Comparison of ENCODE assay signal across 10 mouse cellular contexts in the genomic region with DNA sequence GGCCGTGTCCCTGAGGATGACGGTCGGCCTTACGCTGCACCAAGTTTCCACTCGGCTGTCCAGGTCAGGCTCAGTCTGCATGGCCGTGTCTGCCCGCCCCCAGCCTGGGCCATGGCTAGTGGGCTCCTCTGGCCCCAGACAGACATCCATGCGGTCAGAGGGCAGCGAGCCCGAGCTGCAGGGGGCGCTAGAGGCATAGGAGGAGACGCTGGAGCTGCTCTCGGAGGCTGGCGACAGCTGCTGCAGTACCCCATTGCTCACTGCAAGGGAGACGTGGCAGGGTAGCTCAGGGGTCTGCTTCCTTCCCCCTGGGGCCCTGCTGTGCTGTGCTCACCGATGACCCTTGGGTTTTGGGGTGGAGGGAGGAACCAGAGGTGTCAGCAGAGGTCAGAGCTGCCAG. TPM values are rescaled to one million over a fixed set of nuclear protein-coding genes. Genes with fewer than 3 reads are reported as not detected.
DNase-seq lines count a peak whose midpoint lies in the region; ATAC-seq and TF ChIP-seq lines count a peak whose summit lies in the region.
"Had no signal": no experiment of that assay in that cellular context is flagged by ENCODE, and none has a peak within 500 bp of the region (broad histone marks: within the 10 kb centered on the region; RNA-seq: fewer than 3 reads in every experiment).

No protein-coding gene starts in this region.

- no peaks in the 10 kb centered on the region for H3K9me3 ChIP-seq in embryonic facial prominence, embryonic 11.5 days (replicated peaks; ENCODE audit: control insufficient read depth, low read length)

- no peaks in the 10 kb centered on the region; the same call in 1 of the 2 replicates for H3K27me3 ChIP-seq in embryonic facial prominence, embryonic 11.5 days (ENCODE audit: control insufficient read depth, insufficient read depth, low read length)
- H3K27me3 ChIP-seq in liver, adult 2 months (ENCODE audit: control insufficient read depth, insufficient read depth, low read length): 0 out of 2 replicates have a peak, but pooled peaks cover 7% of the 10 kb centered on the region

- H3K4me1 ChIP-seq in embryonic facial prominence, embryonic 11.5 days (ENCODE audit: control insufficient read depth, insufficient read depth, low read length): no peaks in the 10 kb centered on the region
- no peaks in the 10 kb centered on the region for H3K4me1 ChIP-seq in liver, adult 2 months (ENCODE audit: control insufficient read depth, insufficient read depth, low read length)

- ATAC-seq in embryonic facial prominence, embryonic 11.5 days (replicated peaks; ENCODE audit: insufficient number of reproducible peaks, low FRiP score, low TSS enrichment, low read depth): no peak
- ATAC-seq: Patski had no signal

- no peak overlapping the region for H3K9ac ChIP-seq in embryonic facial prominence, embryonic 11.5 days (replicated peaks; ENCODE audit: low read length)
- H3K9ac ChIP-seq in liver, adult 2 months (ENCODE audit: low read depth, low read length): no peak overlapping the region

- no peaks in the 10 kb centered on the region for H3K36me3 ChIP-seq in embryonic facial prominence, embryonic 11.5 days (replicated peaks; ENCODE audit: control insufficient read depth, insufficient read depth, low read depth, low read length)
- H3K36me3 ChIP-seq in liver, adult 2 months (ENCODE audit: control insufficient read depth, insufficient read depth, low read length): no peaks in the 10 kb centered on the region

- peak; percentile 37 for DNase-seq in cerebellum, adult 11-12 months
- DNase-seq in cerebellum, adult 8-10 months: no peak
- peak; percentile 62 for DNase-seq in ovary, postnatal 36 days (ENCODE audit: low spot score)
- DNase-seq in ovary, postnatal 14 days (ENCODE audit: low spot score): no peak
- peak; percentile 49 for DNase-seq in embryonic facial prominence, embryonic 11.5 days (ENCODE audit: low spot score)
- DNase-seq in liver, adult 2 months (ENCODE audit: extremely low read depth, low read depth, low spot score): no peak
- peak; percentile 70 for DNase-seq in retina, embryonic 14.5 days (ENCODE audit: low spot score)
- no peak for DNase-seq in right cerebral cortex, postnatal 10 days (ENCODE audit: low spot score in 2 of 2)

- 24% methylated on average over 16 of the region's 16 CpGs for WGBS in embryonic facial prominence, embryonic 11.5 days
- WGBS in liver, adult 2 months: 44% methylated on average over 16 of the region's 16 CpGs

- no peak overlapping the region for H3K4me2 ChIP-seq in embryonic facial prominence, embryonic 11.5 days (ENCODE audit: low read depth, low read length)

- no peak overlapping the region for H3K4me3 ChIP-seq in embryonic facial prominence, embryonic 11.5 days (ENCODE audit: low read depth, low read length)
- H3K4me3 ChIP-seq in liver, adult 2 months (ENCODE audit: insufficient read depth, low read depth, low read length): no peak overlapping the region

- no peak overlapping the region for H3K27ac ChIP-seq in embryonic facial prominence, embryonic 11.5 days (replicated peaks; ENCODE audit: low read depth, low read length)
- H3K27ac ChIP-seq in liver, adult 2 months (replicated peaks; ENCODE audit: insufficient read depth, low read depth, low read length): no peak overlapping the region

- no peak for TF ChIP-seq POLR2A in liver, adult 2 months (IDR thresholded peaks at IDR 0.05; ENCODE audit: extremely low read depth, insufficient read depth, low read length)

- TF ChIP-seq CTCF in liver, adult 2 months (IDR thresholded peaks at IDR 0.05; ENCODE audit: low read depth, low read length): peak; percentile 72

- no peaks in the 10 kb centered on the region for H3K79me2 ChIP-seq in liver, adult 2 months (ENCODE audit: control insufficient read depth, insufficient read depth, low read length)

RNA-seq across cellular contexts. Expression of a gene that starts 8.7 kb away (rescaled TPM):
- polyA plus RNA-seq in embryonic facial prominence, embryonic 11.5 days (2014; fragmentation: Nextera tagmentation; extraction: Ambion mirVana): 0.21 and 0.41 TPM in 2 replicates
- total RNA-seq in liver, adult 2 months (2014; rRNA removed): not detected in 2 replicates
- polyA plus RNA-seq in liver, adult 2 months (2012; rRNA removed): 0.06 TPM in 1 of 2 replicates, not detected in the other
- total RNA-seq: heart, adult 18-20 months had no signal

RNA-seq across cellular contexts. Expression of a gene that starts 10.4 kb away (rescaled TPM):
- 14.7 and 15.4 TPM in 2 replicates for polyA plus RNA-seq in embryonic facial prominence, embryonic 11.5 days (2014; fragmentation: Nextera tagmentation; extraction: Ambion mirVana)
- 0.65 and 0.94 TPM in 2 replicates for total RNA-seq in liver, adult 2 months (2014; rRNA removed)
- polyA plus RNA-seq in liver, adult 2 months (2012; rRNA removed): 0.76 and 1.5 TPM in 2 replicates

RNA-seq across cellular contexts. Expression of a gene that starts 22.7 kb away (rescaled TPM):
- 53.2 and 57.8 TPM in 2 replicates for polyA plus RNA-seq in embryonic facial prominence, embryonic 11.5 days (2014; fragmentation: Nextera tagmentation; extraction: Ambion mirVana)
- 3.4 and 4.6 TPM in 2 replicates for total RNA-seq in liver, adult 2 months (2014; rRNA removed)
- polyA plus RNA-seq in liver, adult 2 months (2012; rRNA removed): 14.2 and 14.3 TPM in 2 replicates

RNA-seq across cellular contexts. Expression of a gene that starts 30.6 kb away (rescaled TPM):
- 62.9 and 66.8 TPM in 2 replicates for polyA plus RNA-seq in embryonic facial prominence, embryonic 11.5 days (2014; fragmentation: Nextera tagmentation; extraction: Ambion mirVana)
- 26.6 and 32.3 TPM in 2 replicates for total RNA-seq in liver, adult 2 months (2014; rRNA removed)
- 76.2 and 80.0 TPM in 2 replicates for polyA plus RNA-seq in liver, adult 2 months (2012; rRNA removed)

RNA-seq across cellular contexts. Expression of a gene that starts 31.4 kb away (rescaled TPM):
- 18.0 and 19.7 TPM in 2 replicates for polyA plus RNA-seq in embryonic facial prominence, embryonic 11.5 days (2014; fragmentation: Nextera tagmentation; extraction: Ambion mirVana)
- 7.8 and 9.3 TPM in 2 replicates for total RNA-seq in liver, adult 2 months (2014; rRNA removed)
- polyA plus RNA-seq in liver, adult 2 months (2012; rRNA removed): 11.8 and 11.9 TPM in 2 replicates

Comparison
In these comparisons a context has a peak if more than half of its experiments do, and no peak if none do; other contexts are left out.
1. DNase-seq: peak in cerebellum, adult 11-12 months (single experiment), ovary, postnatal 36 days (single experiment), embryonic facial prominence, embryonic 11.5 days (single experiment) and retina, embryonic 14.5 days (single experiment); none in cerebellum, adult 8-10 months (single experiment), ovary, postnatal 14 days (single experiment), liver, adult 2 months (single experiment) and right cerebral cortex, postnatal 10 days (0 of 2).